Mouse (Mus musculus) heart, embryonic 14.5 days (tissue): ENCODE data around the gene Xpo6. TPM values are rescaled to one million over a fixed set of nuclear protein-coding genes. Genes with fewer than 3 reads are reported as not detected.

Experiments
- ATAC-seq: fragments of 200-750 bp; cut with Nextera tagmentation; 2 replicates; pipeline ENCODE4 v1.8.0; 2017; ENCODE audit warnings: low read depth, moderate TSS enrichment; ENCODE audit not compliant: insufficient number of reproducible peaks, insufficient read depth, low FRiP score
- H3K27ac ChIP-seq, 2 experiments: fragments of 200-500 bp in 1 of 2; fragments of 300-500 bp in 1 of 2; sonication (generic) in 1 of 2; replicated peaks in 1 of 2; 2 replicates each; pipeline ENCODE4 v1.5.1; 2012 to 2014; ENCODE audit warnings: low read depth in 2 of 2, low read length in 2 of 2, control low read depth in 1 of 2, mild to moderate bottlenecking in 1 of 2, mixed read lengths in 1 of 2; ENCODE audit not compliant: control insufficient read depth in 1 of 2, insufficient read depth in 1 of 2
- H3K27me3 ChIP-seq: fragments of 300-500 bp; sonication (generic); 2 replicates; pipeline ENCODE4 v1.6.1; 2014; ENCODE audit warnings: mild to moderate bottlenecking, low read length, control low read depth; ENCODE audit not compliant: control insufficient read depth, insufficient read depth
- H3K36me3 ChIP-seq: fragments of 300-500 bp; sonication (generic); 2 replicates; pipeline ENCODE4 v1.6.1; 2014; ENCODE audit warnings: mild to moderate bottlenecking, control low read depth, low read length, mixed read lengths; ENCODE audit not compliant: control insufficient read depth, insufficient read depth
- H3K4me1 ChIP-seq, 2 experiments: fragments of 200-500 bp in 1 of 2; fragments of 300-500 bp in 1 of 2; sonication (generic) in 1 of 2; 2 replicates each; pipeline ENCODE4 v1.6.1; 2012 to 2014; ENCODE audit warnings: low read length in 2 of 2, control low read depth in 1 of 2, mixed read lengths in 1 of 2; ENCODE audit not compliant: control insufficient read depth in 2 of 2, insufficient read depth in 2 of 2
- H3K4me2 ChIP-seq: fragments of 300-500 bp; sonication (generic); 2 replicates; pipeline ENCODE4 v1.6.1; 2014; ENCODE audit warnings: mild to moderate bottlenecking, low read length
- H3K4me3 ChIP-seq, 2 experiments: fragments of 200-500 bp in 1 of 2; fragments of 300-500 bp in 1 of 2; sonication (generic) in 1 of 2; 2 replicates each; pipeline ENCODE4 v1.5.1; 2012 to 2014; ENCODE audit warnings: low read length in 2 of 2, mild to moderate bottlenecking in 2 of 2, control low read depth in 1 of 2, low read depth in 1 of 2, moderate library complexity in 1 of 2; ENCODE audit not compliant: control insufficient read depth in 1 of 2, insufficient read depth in 1 of 2
- H3K9ac ChIP-seq: fragments of 300-500 bp; sonication (generic); 2 replicates; pipeline ENCODE4 v1.6.1; 2014; ENCODE audit warnings: mild to moderate bottlenecking, low read length
- H3K9me3 ChIP-seq: fragments of 300-500 bp; sonication (generic); 2 replicates; pipeline ENCODE4 v1.6.1; 2016; ENCODE audit warnings: low read length, control low read depth; ENCODE audit not compliant: control insufficient read depth
- WGBS: fragments of 180-500 bp; shearing (Covaris S2); extraction: QIAGEN DNeasy Blood & Tissue Kit; methylation state at CpG from one replicate; pipeline ENCODE4 v1.1.7; 2014; 5-methylcytosine and 5-hydroxymethylcytosine counted together
- polyA plus RNA-seq: library from polyadenylated mRNA; unstranded; fragments of >200 nt; fragmentation: Nextera tagmentation; extraction: Ambion mirVana; gene quantifications from 2 replicates; pipeline ENCODE4 v1.2.1, GENCODE M21; 2014

Gene Xpo6
- 33.8 and 39.0 TPM in 2 replicates for polyA plus RNA-seq

DNA sequence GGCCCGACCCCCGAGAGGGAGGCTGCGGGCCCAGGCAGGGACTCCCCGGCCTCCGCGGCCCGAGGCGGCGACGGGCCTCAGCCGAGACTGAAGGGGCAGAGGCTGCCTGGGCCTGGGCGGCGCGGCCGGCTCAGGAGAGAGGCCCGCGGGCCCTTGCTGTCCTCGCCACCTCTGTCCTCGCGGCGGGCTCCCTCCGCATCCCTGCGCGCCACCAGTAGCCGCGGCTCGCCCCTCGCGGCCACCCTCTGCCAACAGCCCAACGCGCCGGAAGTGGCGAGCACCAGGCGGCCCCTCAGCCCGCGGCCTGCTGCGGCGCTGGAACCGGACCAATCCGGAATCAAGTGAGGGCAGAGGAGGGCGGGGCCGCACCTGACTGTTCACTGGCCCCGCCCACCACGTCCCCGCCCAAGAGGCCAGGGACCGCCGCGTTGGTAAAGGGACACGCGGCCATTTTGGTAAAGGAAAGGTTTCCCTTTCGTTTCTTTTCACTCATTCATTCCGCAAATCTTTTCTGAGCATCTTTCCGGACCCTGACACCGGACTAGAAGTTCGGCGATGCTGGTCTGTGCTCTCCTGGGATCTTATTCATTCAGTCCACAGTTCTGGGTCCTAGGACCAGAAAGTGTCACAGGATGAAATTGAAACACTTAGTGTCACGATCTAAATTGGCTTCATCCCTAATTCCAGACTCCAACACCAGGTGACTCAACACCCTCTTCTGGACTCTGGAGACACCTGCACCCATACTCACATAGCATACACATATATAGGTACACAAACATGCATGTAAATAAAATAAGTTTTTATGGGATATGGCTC, at the start of gene Xpo6:
Gene Xpo6, minus strand, starts transcription at position 324 of the 819 bp plus-strand sequence.
- peak; percentile 95 for ATAC-seq
- under 1% methylated on average over 56 of the region's 57 CpGs for WGBS
- peak within 1 kb of the TSS; percentile 98 for H3K9ac ChIP-seq
- peaks cover 2 to 14% of the 10 kb centered on the region in 2 experiments; a peak in 3 of 4 replicates for H3K4me1 ChIP-seq
- H3K9me3 ChIP-seq = no peaks in the 10 kb centered on the region
- no peaks in the 10 kb centered on the region for H3K36me3 ChIP-seq
- H3K27ac ChIP-seq = peak within 1 kb of the TSS; percentile 76 to 90
- peak within 1 kb of the TSS; percentile 94 for H3K4me2 ChIP-seq
- peak within 1 kb of the TSS; percentile 82 to 95 for H3K4me3 ChIP-seq
- H3K27me3 ChIP-seq = no peaks in the 10 kb centered on the region

DNA sequence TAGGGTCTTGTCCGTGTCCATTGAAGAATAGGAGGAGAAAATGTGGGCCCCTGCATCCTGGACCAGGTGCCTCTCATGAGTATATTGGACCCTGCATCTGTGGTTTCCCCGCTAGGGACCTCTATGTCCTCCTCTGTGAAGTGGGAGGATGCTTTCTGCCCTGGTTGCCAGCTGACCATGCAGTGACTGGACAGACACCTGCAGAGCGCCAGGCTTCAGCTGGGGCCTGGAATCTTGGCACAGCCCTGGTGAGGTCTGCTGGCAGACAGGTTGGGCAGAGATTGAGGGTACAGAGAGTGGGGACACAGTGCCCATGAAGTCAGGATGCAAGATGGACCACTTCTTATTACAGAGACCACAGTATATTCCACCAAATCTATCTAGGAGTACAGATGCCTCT, 49.7 kb upstream of the Xpo6 start:
- peak overlapping the region; percentile 82 for H3K4me2 ChIP-seq
- no peak overlapping the region for H3K4me3 ChIP-seq
- H3K27me3 ChIP-seq = no peaks in the 10 kb centered on the region
- peaks cover 10 to 40% of the 10 kb centered on the region in 2 experiments; a peak in 3 of 4 replicates for H3K4me1 ChIP-seq
- ATAC-seq = no peak
- no peaks in the 10 kb centered on the region for H3K36me3 ChIP-seq
- no peaks in the 10 kb centered on the region for H3K9me3 ChIP-seq
- no peak overlapping the region; the same call in 1 of the 2 replicates for H3K9ac ChIP-seq
- WGBS = 87% methylated on average over 3 of the region's 3 CpGs
- H3K27ac ChIP-seq = no peak overlapping the region

DNA sequence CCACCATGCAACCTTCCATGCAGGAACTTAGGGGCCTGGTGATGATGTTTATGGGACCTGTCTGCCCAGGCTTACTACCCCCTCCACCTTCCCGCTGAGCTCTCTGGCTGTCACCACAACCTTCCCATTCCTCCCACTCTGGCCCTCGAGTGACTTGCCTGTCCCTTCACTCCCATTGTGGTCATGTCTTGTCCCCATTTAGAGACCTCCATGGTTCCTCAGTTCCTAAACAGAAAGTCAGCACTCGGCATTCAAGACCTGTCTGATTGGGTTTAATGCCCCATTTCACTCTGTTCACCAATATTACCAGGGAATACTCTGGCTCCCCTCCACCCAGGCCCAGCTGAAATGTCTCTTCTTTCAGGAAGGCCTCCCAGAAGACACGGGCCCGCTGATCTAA, 48.8 kb upstream of the Xpo6 start:
- 63% methylated on average over 5 of the region's 5 CpGs for WGBS
- Histone ChIP-seq H3K27ac (peak overlapping the region in 1 of 2 experiments; percentile 68; a peak in 2 of 4 replicates), H3K4me1 (peaks cover 10 to 40% of the 10 kb centered on the region in 2 experiments; a peak in 3 of 4 replicates), H3K36me3 (no peaks in the 10 kb centered on the region), H3K4me2 (peak overlapping the region; percentile 82), H3K4me3 (peak overlapping the region; percentile 50 to 53), H3K27me3 (no peaks in the 10 kb centered on the region), H3K9ac (peak overlapping the region; percentile 75), H3K9me3 (no peaks in the 10 kb centered on the region)
- no peak for ATAC-seq

GRCm38 (mm10) chr7:126248641-126249141, 48.4 kb upstream of the Xpo6 start:
- no peak for ATAC-seq
- Histone ChIP-seq H3K4me2 (peak overlapping the region; percentile 82), H3K4me3 (peak overlapping the region; percentile 50 to 53)

GRCm38 (mm10) chr7:126248088-126248487, 47.8 kb upstream of the Xpo6 start:
- no peaks in the 10 kb centered on the region for H3K36me3 ChIP-seq
- no peaks in the 10 kb centered on the region for H3K27me3 ChIP-seq
- peak overlapping the region; percentile 82 for H3K4me2 ChIP-seq
- H3K27ac ChIP-seq = peak overlapping the region; percentile 68 to 71
- WGBS = 3% methylated on average over 6 of the region's 6 CpGs
- no peaks in the 10 kb centered on the region for H3K9me3 ChIP-seq
- ATAC-seq = peak; percentile 48; the same call in 1 of the 2 replicates
- H3K9ac ChIP-seq = peak overlapping the region; percentile 75
- peaks cover 10 to 40% of the 10 kb centered on the region in 2 experiments; a peak in 3 of 4 replicates for H3K4me1 ChIP-seq
- peak overlapping the region; percentile 50 to 53 for H3K4me3 ChIP-seq

More at GRCm38 (mm10) chr7:126248641-126249141, 48.4 kb upstream of the Xpo6 start:
- Histone ChIP-seq H3K9me3 (no peaks in the 10 kb centered on the region), H3K27me3 (no peaks in the 10 kb centered on the region), H3K36me3 (no peaks in the 10 kb centered on the region), H3K9ac (peak overlapping the region; percentile 75), H3K27ac (peak overlapping the region; percentile 68 to 71), H3K4me1 (peaks cover 10 to 40% of the 10 kb centered on the region in 2 experiments; a peak in 3 of 4 replicates)
- 23% methylated on average over 17 of the region's 17 CpGs for WGBS

GRCm38 (mm10) chr7:126244168-126244750, 44.0 kb upstream of the Xpo6 start:
- ATAC-seq = no peak
- no peak overlapping the region for H3K27ac ChIP-seq
- H3K4me1 ChIP-seq = peaks cover 2 to 11% of the 10 kb centered on the region in 2 experiments; a peak in 1 of 4 replicates
- H3K4me3 ChIP-seq = no peak overlapping the region
- H3K9ac ChIP-seq = no peak overlapping the region
- H3K36me3 ChIP-seq = no peaks in the 10 kb centered on the region
- H3K27me3 ChIP-seq = no peaks in the 10 kb centered on the region
- H3K9me3 ChIP-seq = no peaks in the 10 kb centered on the region
- H3K4me2 ChIP-seq = no peak overlapping the region
- WGBS = 60% methylated on average over 6 of the region's 6 CpGs

- Histone ChIP-seq H3K9ac (no peak overlapping the region), H3K4me2 (no peak overlapping the region), H3K4me1 (peaks cover 3 to 5% of the 10 kb centered on the region in 2 experiments; a peak in 2 of 4 replicates), H3K36me3 (no peaks in the 10 kb centered on the region), H3K27ac (no peak overlapping the region), H3K9me3 (no peaks in the 10 kb centered on the region), H3K27me3 (no peaks in the 10 kb centered on the region), H3K4me3 (no peak overlapping the region)
- no peak for ATAC-seq
- WGBS = 73% methylated on average over 14 of the region's 14 CpGs
These were observed 40.6 kb upstream of the Xpo6 start for GRCm38 (mm10) chr7:126240814-126241360.
